Mouse (Mus musculus) small intestine, adult 2 months (tissue): Measurements from ENCODE around the gene Usp7. TPM values are rescaled to one million over a fixed set of nuclear protein-coding genes. Genes with fewer than 3 reads are reported as not detected.

Experiments
- H3K27ac ChIP-seq: fragments of 200-500 bp; 2 replicates; pipeline ENCODE4 v1.5.1; 2012; ENCODE audit warnings: low read depth, low read length, control low read depth, inconsistent platforms; ENCODE audit not compliant: insufficient read depth
- H3K27me3 ChIP-seq: fragments of 200-500 bp; 2 replicates; pipeline ENCODE4 v1.6.1; 2012; ENCODE audit warnings: mild to moderate bottlenecking, moderate library complexity, low read length, inconsistent platforms; ENCODE audit not compliant: control insufficient read depth, insufficient read depth
- H3K36me3 ChIP-seq: fragments of 200-500 bp; 2 replicates; pipeline ENCODE4 v1.6.1; 2012; ENCODE audit warnings: mild to moderate bottlenecking, low read length, control low read depth, inconsistent platforms; ENCODE audit not compliant: control insufficient read depth, insufficient read depth
- H3K4me1 ChIP-seq: fragments of 200-500 bp; 2 replicates; pipeline ENCODE4 v1.6.1; 2012; ENCODE audit warnings: low read length, inconsistent platforms, mixed read lengths; ENCODE audit not compliant: control insufficient read depth, insufficient read depth, insufficient read length
- H3K4me3 ChIP-seq: fragments of 200-500 bp; 2 replicates; pipeline ENCODE4 v1.5.1; 2012; ENCODE audit warnings: low read depth, mild to moderate bottlenecking, control low read depth, inconsistent platforms, low read length, moderate library complexity
- CTCF ChIP-seq: fragments of 200-500 bp; IDR thresholded peaks from 2 replicates; pipeline ENCODE4 v1.5.1; 2012; ENCODE audit warnings: low read depth, mild to moderate bottlenecking, control low read depth, inconsistent platforms, low read length, moderate library complexity, mixed read lengths; ENCODE audit not compliant: insufficient replicate concordance, insufficient read length; ENCODE audit errors: extremely low read depth
- POLR2A ChIP-seq: fragments of 200-500 bp; IDR thresholded peaks from 2 replicates; pipeline ENCODE4 v1.6.1; 2012; ENCODE audit warnings: low read depth, mild to moderate bottlenecking, control low read depth, inconsistent platforms, low read length, moderate library complexity
- WGBS: fragments of 180-500 bp; shearing (Covaris S2); methylation state at CpG from one replicate; pipeline ENCODE4 v1.1.7; 2018; 5-methylcytosine and 5-hydroxymethylcytosine counted together
- polyA plus RNA-seq: library from polyadenylated mRNA; depleted of rRNA; stranded (reverse); fragments of >200 nt; gene quantifications from 2 replicates; pipeline ENCODE4 v1.2.3, GENCODE M21; 2012

The Usp7 gene
- polyA plus RNA-seq, 1 experiment: 11.1 TPM

GRCm38 (mm10) chr16:8668386-8668785 is 123.7 kb downstream of the Usp7 start:
- WGBS: 86% methylated on average over 2 of the region's 2 CpGs
- no peak for TF ChIP-seq POLR2A
- no peak for TF ChIP-seq CTCF
- Histone ChIP-seq H3K4me3 (no peak overlapping the region), H3K27me3 (no peaks in the 10 kb centered on the region), H3K4me1 (peaks cover 24% of the 10 kb centered on the region), H3K36me3 (peaks cover 3% of the 10 kb centered on the region; the same call in 1 of the 2 replicates), H3K27ac (no peak overlapping the region)

GRCm38 (mm10) chr16:8667814-8668213 is 124.3 kb downstream of the Usp7 start:
- Histone ChIP-seq H3K27me3 (no peaks in the 10 kb centered on the region), H3K4me3 (no peak overlapping the region), H3K4me1 (peaks cover 24% of the 10 kb centered on the region), H3K27ac (peak overlapping the region; percentile 7; the same call in 1 of the 2 replicates), H3K36me3 (peaks cover 7% of the 10 kb centered on the region)
- 58% methylated on average over 4 of the region's 4 CpGs for WGBS
- TF ChIP-seq POLR2A (no peak), CTCF (no peak)

- peaks cover 24% of the 10 kb centered on the region for H3K4me1 ChIP-seq
- peaks cover 12% of the 10 kb centered on the region for H3K36me3 ChIP-seq
- H3K27ac ChIP-seq: peak overlapping the region; percentile 12; the same call in 1 of the 2 replicates
- WGBS: 52% methylated on average over 7 of the region's 7 CpGs
- TF ChIP-seq POLR2A: no peak
- TF ChIP-seq CTCF: no peak
- no peaks in the 10 kb centered on the region for H3K27me3 ChIP-seq
- H3K4me3 ChIP-seq: no peak overlapping the region
Measured at GRCm38 (mm10) chr16:8667261-8667660, 124.8 kb downstream of the Usp7 start.

- 34% methylated on average over 2 of the region's 2 CpGs for WGBS
- H3K27ac ChIP-seq: no peak overlapping the region; the same call in 1 of the 2 replicates
- H3K4me3 ChIP-seq: no peak overlapping the region
- TF ChIP-seq POLR2A (no peak), CTCF (no peak)
- no peaks in the 10 kb centered on the region for H3K27me3 ChIP-seq
- H3K36me3 ChIP-seq: peaks cover 19% of the 10 kb centered on the region
- peaks cover 24% of the 10 kb centered on the region for H3K4me1 ChIP-seq
Measured at GRCm38 (mm10) chr16:8666452-8666851, 125.7 kb downstream of the Usp7 start.

- Histone ChIP-seq H3K4me3 (no peak overlapping the region), H3K27me3 (no peaks in the 10 kb centered on the region), H3K4me1 (peaks cover 20% of the 10 kb centered on the region), H3K27ac (no peak overlapping the region), H3K36me3 (peaks cover 26% of the 10 kb centered on the region)
- TF ChIP-seq POLR2A (no peak), CTCF (no peak)
- 80% methylated on average over 5 of the region's 5 CpGs for WGBS
Measured at GRCm38 (mm10) chr16:8665367-8665766, 126.7 kb downstream of the Usp7 start.

GRCm38 (mm10) chr16:8663606-8664539 is 128.2 kb downstream of the Usp7 start:
- peaks cover 18% of the 10 kb centered on the region for H3K4me1 ChIP-seq
- TF ChIP-seq POLR2A (no peak), CTCF (no peak)
- no peaks in the 10 kb centered on the region for H3K27me3 ChIP-seq
- H3K4me3 ChIP-seq: no peak overlapping the region
- peaks cover 36% of the 10 kb centered on the region for H3K36me3 ChIP-seq
- WGBS: 81% methylated on average over 24 of the region's 24 CpGs
- H3K27ac ChIP-seq: no peak overlapping the region

GRCm38 (mm10) chr16:8663022-8663421 is 129.1 kb downstream of the Usp7 start:
- TF ChIP-seq CTCF (no peak), POLR2A (no peak)
- 53% methylated on average over 2 of the region's 2 CpGs for WGBS
- H3K36me3 ChIP-seq: peaks cover 41% of the 10 kb centered on the region
- no peak overlapping the region for H3K27ac ChIP-seq
- H3K27me3 ChIP-seq: no peaks in the 10 kb centered on the region
- H3K4me3 ChIP-seq: no peak overlapping the region
- peaks cover 18% of the 10 kb centered on the region for H3K4me1 ChIP-seq
